Mouse (Mus musculus) midbrain, embryonic 11.5 days (tissue): ENCODE measurements around the gene Uckl1. TPM values are rescaled to one million over a fixed set of nuclear protein-coding genes. Genes with fewer than 3 reads are reported as not detected.

Source experiments
- ATAC-seq: fragments of 200-750 bp; cut with Nextera tagmentation; 2 replicates; pipeline ENCODE4 v1.8.0; 2017; ENCODE audit warnings: moderate TSS enrichment, moderate library complexity; ENCODE audit not compliant: low FRiP score
- DNase-seq: peaks from one replicate; pipeline ENCODE4 v3.0.0; 2015; ENCODE audit warnings: low spot score; ENCODE audit errors: missing footprints
- H3K27ac ChIP-seq: fragments of 300-500 bp; sonication (generic); 2 replicates; pipeline ENCODE4 v1.5.1; 2014; ENCODE audit warnings: low read depth, low read length
- H3K27me3 ChIP-seq: fragments of 300-500 bp; sonication (generic); 2 replicates; pipeline ENCODE4 v1.6.1; 2014; ENCODE audit warnings: mild to moderate bottlenecking, low read length, moderate library complexity, mixed read lengths; ENCODE audit not compliant: control insufficient read depth, insufficient read depth
- H3K36me3 ChIP-seq: fragments of 300-500 bp; sonication (generic); 2 replicates; pipeline ENCODE4 v1.6.1; 2014; ENCODE audit warnings: mild to moderate bottlenecking, low read length, moderate library complexity, mixed read lengths; ENCODE audit not compliant: control insufficient read depth, insufficient read depth
- H3K4me1 ChIP-seq: fragments of 300-500 bp; sonication (generic); 2 replicates; pipeline ENCODE4 v1.6.1; 2014; ENCODE audit warnings: low read length; ENCODE audit not compliant: control insufficient read depth, insufficient read depth
- H3K4me2 ChIP-seq: fragments of 300-500 bp; sonication (generic); 2 replicates; pipeline ENCODE4 v1.6.1; 2014; ENCODE audit warnings: mild to moderate bottlenecking, moderate library complexity
- H3K4me3 ChIP-seq: fragments of 300-500 bp; sonication (generic); 2 replicates; pipeline ENCODE4 v1.5.1; 2014; ENCODE audit warnings: low read depth, low read length
- H3K9ac ChIP-seq: fragments of 300-500 bp; sonication (generic); 2 replicates; pipeline ENCODE4 v1.6.1; 2014; ENCODE audit warnings: low read length
- H3K9me3 ChIP-seq: fragments of 300-500 bp; sonication (generic); 2 replicates; pipeline ENCODE4 v1.6.1; 2016; ENCODE audit warnings: low read length; ENCODE audit not compliant: control insufficient read depth
- WGBS: fragments of 180-500 bp; shearing (Covaris S2); extraction: QIAGEN DNeasy Blood & Tissue Kit; methylation state at CpG from one replicate; pipeline ENCODE4 v1.1.7; 2014; 5-methylcytosine and 5-hydroxymethylcytosine counted together
- polyA plus RNA-seq: library from polyadenylated mRNA; unstranded; fragments of >200 nt; fragmentation: Nextera tagmentation; extraction: Ambion mirVana; gene quantifications from 2 replicates; pipeline ENCODE4 v1.2.1, GENCODE M21; 2014

Uckl1 gene
- polyA plus RNA-seq, 1 experiment from 2014 or later = 46.4 TPM

DNA sequence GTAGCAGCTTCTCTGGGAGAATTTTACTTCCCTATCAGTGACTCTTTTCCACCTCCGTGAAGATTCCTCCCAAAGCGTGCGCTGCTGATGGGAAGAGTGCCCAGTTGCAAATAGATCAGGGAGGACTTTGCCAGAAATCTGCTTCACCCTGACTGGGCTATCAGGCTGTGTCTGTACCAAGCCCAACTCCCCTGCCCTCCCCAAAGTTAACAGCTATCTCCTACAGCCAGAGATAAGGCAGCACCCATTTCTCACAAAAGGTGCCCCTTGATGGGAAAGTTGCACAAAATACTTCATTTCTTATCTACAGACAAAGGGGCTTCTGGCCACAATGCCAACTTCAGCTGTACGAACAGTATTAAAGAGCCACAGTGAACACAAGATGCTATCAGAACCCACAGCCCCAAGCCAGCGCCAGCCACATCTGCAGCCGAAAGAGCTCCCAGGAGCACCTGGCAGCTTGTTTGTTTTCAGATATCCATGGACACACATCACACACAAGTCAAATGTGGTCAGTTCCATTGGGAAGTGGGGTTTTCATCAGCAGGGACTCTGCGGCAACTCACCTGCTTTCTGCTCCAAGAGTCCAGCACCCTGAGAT lies 6.6 kb downstream of the Uckl1 start:
- Histone ChIP-seq H3K36me3 (no peaks in the 10 kb centered on the region), H3K4me3 (no peak overlapping the region), H3K27me3 (no peaks in the 10 kb centered on the region), H3K9me3 (no peaks in the 10 kb centered on the region), H3K4me2 (no peak overlapping the region), H3K4me1 (peaks cover 6% of the 10 kb centered on the region), H3K27ac (no peak overlapping the region), H3K9ac (no peak overlapping the region)
- 83% methylated on average over 7 of the region's 7 CpGs for WGBS
- DNase-seq (no peak), ATAC-seq (no peak)

DNA sequence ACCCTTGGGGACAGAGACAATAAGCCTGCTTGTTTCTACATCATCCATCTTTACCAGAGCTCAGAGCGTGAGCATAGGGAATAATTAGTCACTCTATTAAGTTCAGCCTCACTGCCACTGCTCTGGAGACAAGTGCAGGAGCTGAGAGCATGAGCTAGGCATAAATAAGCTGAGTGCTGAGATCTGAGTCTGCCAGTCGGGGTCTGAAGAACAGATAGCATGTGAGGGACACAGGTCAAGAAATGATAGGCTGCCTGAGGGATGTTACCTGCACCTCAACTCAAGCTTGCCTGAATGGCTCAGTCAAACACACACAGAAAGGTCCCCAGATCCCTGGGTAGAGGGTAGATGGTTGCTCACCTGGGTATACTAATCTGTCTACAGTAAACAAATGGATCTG lies 7.6 kb downstream of the Uckl1 start:
- 83% methylated on average over 2 of the region's 2 CpGs for whole genome bisulfite sequencing
- no peak for ATAC-seq
- Histone ChIP-seq H3K27me3 (no peaks in the 10 kb centered on the region), H3K4me3 (no peak overlapping the region), H3K4me2 (no peak overlapping the region), H3K9ac (no peak overlapping the region), H3K9me3 (no peaks in the 10 kb centered on the region), H3K4me1 (peaks cover 6% of the 10 kb centered on the region), H3K27ac (no peak overlapping the region), H3K36me3 (no peaks in the 10 kb centered on the region)
- DNase-seq = no peak

- no peak for DNase-seq
- Histone ChIP-seq H3K4me1 (peaks cover 6% of the 10 kb centered on the region; the same call in 1 of the 2 replicates), H3K36me3 (no peaks in the 10 kb centered on the region), H3K27ac (no peak overlapping the region), H3K27me3 (no peaks in the 10 kb centered on the region), H3K9ac (no peak overlapping the region), H3K4me2 (no peak overlapping the region), H3K4me3 (no peak overlapping the region), H3K9me3 (no peaks in the 10 kb centered on the region)
- 96% methylated on average over 2 of the region's 2 CpGs for WGBS
- ATAC-seq = no peak
Measured at GRCm38 (mm10) chr2:181576613-181577012, 8.1 kb downstream of the Uckl1 start.

GRCm38 (mm10) chr2:181574921-181575545 lies 9.7 kb downstream of the Uckl1 start:
- DNase-seq (no peak), ATAC-seq (no peak)
- H3K4me2 ChIP-seq = no peak overlapping the region
- no peak overlapping the region for H3K27ac ChIP-seq
- no peaks in the 10 kb centered on the region for H3K9me3 ChIP-seq
- H3K4me1 ChIP-seq = no peaks in the 10 kb centered on the region
- H3K9ac ChIP-seq = no peak overlapping the region
- no peak overlapping the region for H3K4me3 ChIP-seq
- no peaks in the 10 kb centered on the region for H3K36me3 ChIP-seq
- 89% methylated on average over 7 of the region's 7 CpGs for whole genome bisulfite sequencing
- H3K27me3 ChIP-seq = no peaks in the 10 kb centered on the region

- Histone ChIP-seq H3K27ac (no peak overlapping the region), H3K9ac (no peak overlapping the region), H3K4me2 (no peak overlapping the region), H3K27me3 (no peaks in the 10 kb centered on the region), H3K36me3 (no peaks in the 10 kb centered on the region), H3K4me3 (no peak overlapping the region), H3K9me3 (no peaks in the 10 kb centered on the region), H3K4me1 (no peaks in the 10 kb centered on the region)
- WGBS = 90% methylated on average over 9 of the region's 9 CpGs
- DNase-seq = no peak
- ATAC-seq = no peak
Measured at GRCm38 (mm10) chr2:181573961-181574360, 10.7 kb downstream of the Uckl1 start.

DNA sequence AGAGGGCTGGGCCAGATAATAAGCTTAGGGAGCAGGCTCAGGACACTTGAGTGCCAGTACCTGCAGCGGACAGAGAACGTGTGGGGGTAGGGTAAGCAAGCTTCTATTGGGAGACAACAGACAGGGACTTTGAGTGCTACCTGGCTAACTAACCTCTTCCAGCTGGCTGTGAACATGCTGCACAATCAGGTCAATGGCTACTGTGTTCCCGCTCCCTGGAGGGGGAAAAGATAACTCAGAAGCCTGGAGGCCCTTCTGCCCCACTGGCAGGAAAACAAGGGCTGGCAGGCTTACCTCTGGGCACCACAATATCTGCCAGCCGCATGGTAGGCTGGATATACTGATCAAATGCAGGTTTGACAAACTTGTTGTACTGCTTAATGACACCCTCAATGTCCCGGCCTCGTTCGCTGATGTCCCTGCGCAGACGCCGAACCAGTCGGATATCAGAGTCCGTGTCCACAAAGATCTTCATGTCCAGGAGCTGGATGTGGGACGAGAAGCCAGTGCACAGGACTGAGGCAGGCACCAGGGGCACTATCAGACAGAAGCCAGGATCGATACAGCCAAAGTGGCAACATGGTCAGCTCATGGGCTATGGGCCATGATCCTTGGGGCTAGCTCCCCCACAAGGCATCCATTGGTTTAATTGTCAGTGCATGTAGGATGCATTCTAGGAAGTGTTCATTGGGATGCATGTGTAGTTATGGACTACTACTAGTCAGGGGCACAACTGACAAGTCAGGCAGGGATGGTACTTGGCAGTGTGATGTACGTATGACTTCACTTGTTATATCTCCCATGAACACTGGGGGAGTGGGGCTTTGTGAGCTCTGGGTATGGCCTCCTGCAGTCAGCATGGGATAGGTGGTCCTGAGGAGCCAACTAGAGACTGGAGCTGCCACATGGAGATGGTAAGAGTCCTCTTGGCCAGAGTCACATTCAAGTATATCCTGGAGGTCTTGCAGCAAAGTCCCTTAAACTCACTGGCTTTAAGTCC lies 11.5 kb downstream of the Uckl1 start:
- Histone ChIP-seq H3K9me3 (no peaks in the 10 kb centered on the region), H3K36me3 (no peaks in the 10 kb centered on the region), H3K9ac (no peak overlapping the region), H3K4me2 (no peak overlapping the region), H3K4me1 (no peaks in the 10 kb centered on the region), H3K4me3 (no peak overlapping the region), H3K27ac (no peak overlapping the region), H3K27me3 (no peaks in the 10 kb centered on the region)
- 93% methylated on average over 15 of the region's 15 CpGs for WGBS
- ATAC-seq (no peak), DNase-seq (no peak)

- Histone ChIP-seq H3K27me3 (no peaks in the 10 kb centered on the region), H3K27ac (no peak overlapping the region), H3K4me1 (no peaks in the 10 kb centered on the region), H3K4me3 (no peak overlapping the region), H3K9ac (no peak overlapping the region), H3K36me3 (no peaks in the 10 kb centered on the region), H3K4me2 (no peak overlapping the region), H3K9me3 (no peaks in the 10 kb centered on the region)
- no peak for ATAC-seq
- WGBS = 90% methylated on average over 11 of the region's 11 CpGs
- DNase-seq = no peak
Measured at GRCm38 (mm10) chr2:181571941-181572670, 12.6 kb downstream of the Uckl1 start.

GRCm38 (mm10) chr2:181570921-181571595 lies 13.6 kb downstream of the Uckl1 start:
- WGBS = 68% methylated on average over 6 of the region's 6 CpGs
- ATAC-seq (no peak), DNase-seq (no peak)
- H3K9ac ChIP-seq = no peak overlapping the region
- no peak overlapping the region for H3K27ac ChIP-seq
- no peaks in the 10 kb centered on the region for H3K36me3 ChIP-seq
- no peak overlapping the region for H3K4me3 ChIP-seq
- H3K9me3 ChIP-seq = no peaks in the 10 kb centered on the region
- H3K27me3 ChIP-seq = no peaks in the 10 kb centered on the region
- no peaks in the 10 kb centered on the region for H3K4me1 ChIP-seq
- no peak overlapping the region for H3K4me2 ChIP-seq
